Mouse (Mus musculus) intestine, embryonic 16.5 days (tissue): Measurements from ENCODE around the gene Gm49354. TPM values are rescaled to one million over a fixed set of nuclear protein-coding genes. Genes with fewer than 3 reads are reported as not detected.

ENCODE experiments used
- ATAC-seq: fragments of 200-750 bp; cut with Nextera tagmentation; 2 replicates; pipeline ENCODE4 v1.8.0; 2017; ENCODE audit warnings: moderate TSS enrichment, moderate library complexity
- H3K27ac ChIP-seq: fragments of 300-500 bp; sonication (generic); 2 replicates; pipeline ENCODE4 v1.5.1; 2014; ENCODE audit warnings: mild to moderate bottlenecking, low read length
- H3K27me3 ChIP-seq: fragments of 300-500 bp; sonication (generic); replicated peaks from 2 replicates; pipeline ENCODE4 v1.6.1; 2014; ENCODE audit warnings: low read length, control low read depth, mixed read lengths; ENCODE audit not compliant: control insufficient read depth, insufficient read depth
- H3K36me3 ChIP-seq: fragments of 300-500 bp; sonication (generic); 2 replicates; pipeline ENCODE4 v1.6.1; 2014; ENCODE audit warnings: low read length, control low read depth; ENCODE audit not compliant: control insufficient read depth, insufficient read depth
- H3K4me1 ChIP-seq: fragments of 300-500 bp; sonication (generic); 2 replicates; pipeline ENCODE4 v1.6.1; 2014; ENCODE audit warnings: low read length, control low read depth, mixed read lengths; ENCODE audit not compliant: control insufficient read depth, insufficient read depth
- H3K4me2 ChIP-seq: fragments of 300-500 bp; sonication (generic); 2 replicates; pipeline ENCODE4 v1.6.1; 2014; ENCODE audit warnings: low read depth, low read length, control low read depth
- H3K4me3 ChIP-seq: fragments of 300-500 bp; sonication (generic); 2 replicates; pipeline ENCODE4 v1.5.1; 2014; ENCODE audit warnings: mild to moderate bottlenecking, low read length
- H3K9ac ChIP-seq: fragments of 300-500 bp; sonication (generic); 2 replicates; pipeline ENCODE4 v1.6.1; 2014; ENCODE audit warnings: low read depth, low read length
- H3K9me3 ChIP-seq: fragments of 300-500 bp; sonication (generic); 2 replicates; pipeline ENCODE4 v1.6.1; 2016; ENCODE audit warnings: low read length, control low read depth; ENCODE audit not compliant: control insufficient read depth
- WGBS: fragments of 180-500 bp; shearing (Covaris S2); extraction: QIAGEN DNeasy Blood & Tissue Kit; methylation state at CpG from one replicate; pipeline ENCODE4 v1.1.7; 2014; 5-methylcytosine and 5-hydroxymethylcytosine counted together
- polyA plus RNA-seq: library from polyadenylated mRNA; unstranded; fragments of >200 nt; fragmentation: Nextera tagmentation; extraction: Ambion mirVana; gene quantifications from 2 replicates; pipeline ENCODE4 v1.2.1, GENCODE M21; 2015

Gene Gm49354
- polyA plus RNA-seq, 1 experiment from 2014 or later = not detected

DNA sequence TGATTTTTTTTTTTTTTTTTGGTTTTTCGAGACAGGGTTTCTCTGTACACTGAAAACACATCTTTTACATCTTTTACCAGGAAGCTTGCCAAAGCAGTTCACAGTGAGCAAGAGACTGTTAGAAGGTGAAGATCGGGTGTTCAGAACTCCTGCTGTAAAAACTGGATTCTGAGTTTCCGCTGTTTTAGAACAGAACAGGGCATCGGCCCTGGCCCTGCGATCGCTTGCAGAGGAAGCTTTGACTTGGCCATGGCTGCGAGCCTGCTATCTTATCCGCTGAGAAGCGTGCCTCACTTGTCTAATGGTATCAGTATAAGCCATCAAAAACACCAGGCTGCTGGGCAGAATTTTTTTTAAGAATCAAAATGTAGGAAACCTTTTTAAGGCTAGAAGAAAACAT, 11.2 kb downstream of the Gm49354 start:
- peak overlapping the region; percentile 77 for H3K4me2 ChIP-seq
- H3K27me3 ChIP-seq = no peaks in the 10 kb centered on the region
- peak overlapping the region; percentile 86; the same call in 1 of the 2 replicates for H3K4me3 ChIP-seq
- ATAC-seq = no peak
- H3K36me3 ChIP-seq = no peaks in the 10 kb centered on the region; the same call in 1 of the 2 replicates
- H3K4me1 ChIP-seq = peaks cover 46% of the 10 kb centered on the region
- 45% methylated on average over 9 of the region's 9 CpGs for WGBS
- H3K9me3 ChIP-seq = no peaks in the 10 kb centered on the region
- H3K27ac ChIP-seq = peak overlapping the region; percentile 99
- peak overlapping the region; percentile 23; the same call in 1 of the 2 replicates for H3K9ac ChIP-seq

DNA sequence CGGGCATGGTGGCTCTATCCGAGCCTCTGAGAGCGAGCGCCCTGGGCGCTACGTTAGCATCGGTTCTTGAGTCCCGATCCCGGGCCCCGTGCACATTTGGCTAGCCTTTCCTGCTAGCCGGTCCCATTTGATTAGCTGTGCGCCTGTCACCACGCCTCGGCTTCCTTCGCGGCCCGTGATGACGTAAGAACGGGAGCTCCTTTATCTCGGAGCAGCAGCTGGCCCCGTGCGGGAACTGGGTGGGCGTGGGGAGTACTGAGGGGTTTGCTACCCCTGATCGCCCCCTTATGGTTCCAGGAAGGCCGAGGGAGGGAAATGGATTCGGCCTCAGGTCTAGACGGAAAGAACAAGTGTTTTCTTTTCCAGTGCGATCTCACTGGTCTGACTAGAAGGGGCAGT, 11.9 kb downstream of the Gm49354 start:
- Histone ChIP-seq H3K4me1 (peaks cover 50% of the 10 kb centered on the region), H3K4me2 (peak overlapping the region; percentile 77), H3K4me3 (peak overlapping the region; percentile 86), H3K27me3 (no peaks in the 10 kb centered on the region), H3K9me3 (no peaks in the 10 kb centered on the region), H3K27ac (peak overlapping the region; percentile 99), H3K36me3 (no peaks in the 10 kb centered on the region; the same call in 1 of the 2 replicates), H3K9ac (peak overlapping the region; percentile 92)
- ATAC-seq = peak; percentile 79
- under 1% methylated on average over 28 of the region's 28 CpGs for WGBS

- H3K9ac ChIP-seq = peak within 1 kb of the TSS; percentile 92
- H3K36me3 ChIP-seq = no peaks in the 10 kb centered on the region; the same call in 1 of the 2 replicates
- H3K27me3 ChIP-seq = no peaks in the 10 kb centered on the region
- peak within 1 kb of the TSS; percentile 99 for H3K27ac ChIP-seq
- under 1% methylated on average over 86 of the region's 91 CpGs for WGBS
- ATAC-seq = peak; percentile 96
- H3K4me3 ChIP-seq = peak within 1 kb of the TSS; percentile 86
- H3K4me1 ChIP-seq = peaks cover 50% of the 10 kb centered on the region
- H3K9me3 ChIP-seq = no peaks in the 10 kb centered on the region
- H3K4me2 ChIP-seq = peak within 1 kb of the TSS; percentile 77
Measured at GRCm38 (mm10) chr13:59769296-59770163, 12.5 kb downstream of the Gm49354 start, which contains the start of gene Isca1. Gene Isca1 (minus strand): TSS chr13:59769810.

- H3K4me3 ChIP-seq = peak overlapping the region; percentile 86
- H3K4me1 ChIP-seq = peaks cover 50% of the 10 kb centered on the region
- no peaks in the 10 kb centered on the region for H3K9me3 ChIP-seq
- peak overlapping the region; percentile 67 for H3K4me2 ChIP-seq
- no peak overlapping the region for H3K27ac ChIP-seq
- no peak for ATAC-seq
- 23% methylated on average over 13 of the region's 13 CpGs for WGBS
- no peaks in the 10 kb centered on the region for H3K27me3 ChIP-seq
- H3K36me3 ChIP-seq = no peaks in the 10 kb centered on the region
- peak overlapping the region; percentile 92 for H3K9ac ChIP-seq
Measured at GRCm38 (mm10) chr13:59768531-59768930, 13.5 kb downstream of the Gm49354 start.

GRCm38 (mm10) chr13:59766786-59767515, 15.1 kb downstream of the Gm49354 start:
- no peaks in the 10 kb centered on the region for H3K27me3 ChIP-seq
- H3K4me3 ChIP-seq = 0 out of 2 replicates have a peak overlapping the region, but pooled peaks have one; percentile 11
- H3K4me1 ChIP-seq = peaks cover 50% of the 10 kb centered on the region
- ATAC-seq = 0 out of 2 replicates have a peak, but pooled peaks have one; percentile 22
- H3K9ac ChIP-seq = no peak overlapping the region
- H3K4me2 ChIP-seq = peak overlapping the region; percentile 67
- peak overlapping the region; percentile 73 for H3K27ac ChIP-seq
- no peaks in the 10 kb centered on the region for H3K9me3 ChIP-seq
- H3K36me3 ChIP-seq = peaks cover 3% of the 10 kb centered on the region; the same call in 1 of the 2 replicates
- WGBS = 58% methylated on average over 11 of the region's 11 CpGs

DNA sequence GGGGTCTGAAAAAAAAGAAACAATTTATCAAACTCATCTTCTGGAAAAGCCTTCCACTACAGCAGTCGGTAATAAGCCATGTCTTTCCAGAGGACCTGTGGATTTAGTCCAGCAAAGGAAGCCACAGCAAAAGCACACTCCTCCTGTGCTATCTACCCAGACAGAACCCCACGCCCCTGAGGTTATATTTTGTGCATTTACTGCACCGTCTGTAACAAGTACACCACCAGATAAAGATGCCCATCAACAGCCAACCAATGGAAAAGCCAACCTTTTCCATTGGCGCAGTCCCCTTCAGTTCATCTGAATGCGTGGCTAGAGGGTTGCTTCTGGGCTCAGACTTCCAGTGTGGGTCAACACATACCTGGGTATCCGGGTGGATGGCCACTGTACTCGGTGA, 19.3 kb downstream of the Gm49354 start:
- Histone ChIP-seq H3K27me3 (no peaks in the 10 kb centered on the region), H3K9me3 (no peaks in the 10 kb centered on the region), H3K4me3 (no peak overlapping the region), H3K4me2 (no peak overlapping the region), H3K36me3 (peaks cover 5% of the 10 kb centered on the region; the same call in 1 of the 2 replicates), H3K27ac (no peak overlapping the region), H3K9ac (no peak overlapping the region), H3K4me1 (peaks cover 24% of the 10 kb centered on the region)
- ATAC-seq = no peak
- 90% methylated on average over 7 of the region's 7 CpGs for WGBS

GRCm38 (mm10) chr13:59756906-59757305, 25.1 kb downstream of the Gm49354 start:
- Histone ChIP-seq H3K27ac (no peak overlapping the region), H3K4me2 (no peak overlapping the region), H3K36me3 (0 out of 2 replicates have a peak, but pooled peaks cover 10% of the 10 kb centered on the region), H3K9me3 (no peaks in the 10 kb centered on the region), H3K27me3 (no peaks in the 10 kb centered on the region), H3K4me3 (no peak overlapping the region), H3K9ac (no peak overlapping the region), H3K4me1 (no peaks in the 10 kb centered on the region)
- no peak for ATAC-seq
- WGBS = 91% methylated on average over 7 of the region's 7 CpGs

- Histone ChIP-seq H3K27me3 (no peaks in the 10 kb centered on the region), H3K27ac (no peak overlapping the region), H3K9ac (no peak overlapping the region), H3K4me1 (no peaks in the 10 kb centered on the region), H3K9me3 (no peaks in the 10 kb centered on the region), H3K4me3 (no peak overlapping the region), H3K4me2 (no peak overlapping the region), H3K36me3 (0 out of 2 replicates have a peak, but pooled peaks cover 5% of the 10 kb centered on the region)
- 68% methylated on average over 12 of the region's 12 CpGs for WGBS
- no peak for ATAC-seq
Measured at GRCm38 (mm10) chr13:59750310-59750709, 31.7 kb downstream of the Gm49354 start.

GRCm38 (mm10) chr13:59746711-59747110, 35.3 kb downstream of the Gm49354 start, which contains the start of gene 1700014D04Rik:
Gene 1700014D04Rik (minus strand): TSS chr13:59746752.
- ATAC-seq = no peak
- no peaks in the 10 kb centered on the region for H3K36me3 ChIP-seq
- no peak within 1 kb of the TSS for H3K4me2 ChIP-seq
- no peaks in the 10 kb centered on the region for H3K9me3 ChIP-seq
- 77% methylated on average over 9 of the region's 9 CpGs for WGBS
- no peak within 1 kb of the TSS for H3K27ac ChIP-seq
- no peak within 1 kb of the TSS for H3K9ac ChIP-seq
- no peaks in the 10 kb centered on the region for H3K27me3 ChIP-seq
- no peak within 1 kb of the TSS for H3K4me3 ChIP-seq
- H3K4me1 ChIP-seq = no peaks in the 10 kb centered on the region
